Mouse (Mus musculus) Muller cell, postnatal 12 days (primary cell): Measurements from ENCODE around the gene Cryba2.

Experiments
- DNase-seq: peaks from one replicate; pipeline ENCODE4 v3.0.0-alpha.2; 2015; ENCODE audit errors: inconsistent ontology term

Cryba2 gene

GRCm38 (mm10) chr1:74893134-74893855 lies at the start of gene Cryba2:
Gene Cryba2 (minus strand): TSS chr1:74893143.
- DNase-seq = peak; percentile 68

GRCm38 (mm10) chr1:74941651-74942360 lies 48.9 kb upstream of the Cryba2 start:
- no peak for DNase-seq

DNA sequence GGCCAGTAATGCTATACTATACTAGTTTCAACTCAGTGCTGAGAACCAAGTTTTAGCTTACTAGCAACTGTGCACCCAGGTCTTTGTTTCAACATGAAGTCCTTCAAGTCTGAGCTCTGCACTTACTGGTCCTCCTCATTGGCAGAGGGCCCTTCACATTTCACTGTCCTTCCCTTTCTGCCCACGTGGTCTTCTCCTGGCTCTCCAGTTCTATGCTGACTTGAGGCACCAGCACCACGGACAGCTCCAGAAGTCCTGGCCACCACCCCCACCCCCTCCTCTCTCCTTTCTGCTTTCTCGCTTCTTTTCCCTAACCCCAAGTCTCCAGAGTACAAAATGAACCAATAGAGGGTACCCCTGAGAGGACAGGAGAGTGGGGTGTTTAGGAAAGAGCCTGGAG lies 46.8 kb upstream of the Cryba2 start:
- no peak for DNase-seq

DNA sequence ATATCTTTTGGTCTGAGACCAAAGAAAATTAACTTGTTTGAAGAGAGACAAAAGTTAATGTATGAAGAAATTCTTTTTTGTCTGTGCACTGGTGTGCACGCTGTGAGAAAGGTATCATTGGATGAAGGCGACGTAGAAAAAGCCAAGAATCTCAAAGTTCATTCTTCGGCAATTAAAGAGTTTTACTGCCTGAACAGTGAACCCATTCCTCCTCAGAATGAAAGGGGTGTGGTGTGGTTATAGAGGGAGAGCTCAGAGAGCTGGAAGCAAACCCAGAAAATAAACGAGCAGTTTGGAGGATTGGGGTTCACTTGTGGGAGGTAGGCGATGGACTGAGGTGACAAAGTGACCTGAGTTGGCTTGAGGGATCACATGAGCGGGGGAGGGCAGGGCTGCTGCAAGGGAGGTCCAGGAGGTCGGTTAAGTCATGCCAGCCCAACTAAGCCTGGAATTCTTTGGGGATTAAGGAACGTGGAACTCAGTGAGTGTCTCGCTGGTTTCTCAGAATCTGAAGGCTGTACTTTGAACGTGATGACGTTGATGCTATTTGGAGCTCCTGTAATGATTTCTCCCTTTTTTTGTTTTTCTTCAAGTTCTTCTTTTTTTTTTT lies 43.4 kb upstream of the Cryba2 start:
- no peak for DNase-seq

- DNase-seq = peak; percentile 18
Observed at GRCm38 (mm10) chr1:74935402-74935801, 42.5 kb upstream of the Cryba2 start, which contains the start of gene Cfap65. Gene Cfap65 (minus strand): TSS chr1:74935599.

GRCm38 (mm10) chr1:74927621-74928296 lies 34.8 kb upstream of the Cryba2 start:
- DNase-seq = no peak

GRCm38 (mm10) chr1:74926721-74927120 lies 33.8 kb upstream of the Cryba2 start:
- DNase-seq = peak; percentile 45

GRCm38 (mm10) chr1:74924464-74924863 lies 31.5 kb upstream of the Cryba2 start:
- DNase-seq = no peak

DNA sequence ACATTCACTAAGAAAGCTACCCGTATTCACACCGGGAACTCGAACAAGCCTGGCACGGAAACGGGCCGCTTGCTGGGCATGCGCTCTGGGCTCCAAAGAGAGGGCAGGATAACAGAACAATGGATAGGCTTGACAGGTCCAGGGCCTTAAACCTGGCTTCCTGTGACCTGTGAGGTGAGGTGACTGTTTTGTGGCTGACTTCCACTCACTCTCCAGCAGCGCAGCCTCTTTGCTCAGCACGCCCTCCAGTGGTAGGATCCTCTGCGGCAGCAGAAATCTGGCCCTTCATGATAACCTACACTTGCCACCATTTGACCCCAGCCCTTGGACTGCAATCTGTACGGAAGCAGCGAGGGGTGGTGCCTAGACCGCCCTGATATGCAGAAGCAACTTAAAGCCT lies 22.8 kb upstream of the Cryba2 start:
- DNase-seq = no peak

GRCm38 (mm10) chr1:74902191-74902590 lies 9.2 kb upstream of the Cryba2 start:
- no peak for DNase-seq

DNA sequence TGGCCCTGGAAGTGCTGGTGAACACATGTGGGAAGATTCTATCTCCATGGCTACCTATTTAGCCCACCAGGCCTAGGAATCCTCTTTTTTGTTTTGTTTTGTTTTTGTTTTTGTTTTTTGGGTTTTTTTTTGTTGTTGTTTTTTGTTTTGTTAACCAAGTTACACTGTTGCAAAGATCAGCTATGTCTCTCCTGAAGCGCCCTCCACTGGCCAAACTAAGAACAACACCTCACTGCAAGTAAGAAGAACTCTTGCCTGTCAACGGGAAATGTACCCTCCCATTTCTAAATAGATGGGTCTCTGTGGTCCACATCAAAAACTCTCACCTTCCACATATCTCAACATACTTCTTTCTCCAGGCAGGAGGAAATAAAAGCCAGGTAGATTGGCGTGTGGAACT lies 8.7 kb upstream of the Cryba2 start:
- DNase-seq = no peak

DNA sequence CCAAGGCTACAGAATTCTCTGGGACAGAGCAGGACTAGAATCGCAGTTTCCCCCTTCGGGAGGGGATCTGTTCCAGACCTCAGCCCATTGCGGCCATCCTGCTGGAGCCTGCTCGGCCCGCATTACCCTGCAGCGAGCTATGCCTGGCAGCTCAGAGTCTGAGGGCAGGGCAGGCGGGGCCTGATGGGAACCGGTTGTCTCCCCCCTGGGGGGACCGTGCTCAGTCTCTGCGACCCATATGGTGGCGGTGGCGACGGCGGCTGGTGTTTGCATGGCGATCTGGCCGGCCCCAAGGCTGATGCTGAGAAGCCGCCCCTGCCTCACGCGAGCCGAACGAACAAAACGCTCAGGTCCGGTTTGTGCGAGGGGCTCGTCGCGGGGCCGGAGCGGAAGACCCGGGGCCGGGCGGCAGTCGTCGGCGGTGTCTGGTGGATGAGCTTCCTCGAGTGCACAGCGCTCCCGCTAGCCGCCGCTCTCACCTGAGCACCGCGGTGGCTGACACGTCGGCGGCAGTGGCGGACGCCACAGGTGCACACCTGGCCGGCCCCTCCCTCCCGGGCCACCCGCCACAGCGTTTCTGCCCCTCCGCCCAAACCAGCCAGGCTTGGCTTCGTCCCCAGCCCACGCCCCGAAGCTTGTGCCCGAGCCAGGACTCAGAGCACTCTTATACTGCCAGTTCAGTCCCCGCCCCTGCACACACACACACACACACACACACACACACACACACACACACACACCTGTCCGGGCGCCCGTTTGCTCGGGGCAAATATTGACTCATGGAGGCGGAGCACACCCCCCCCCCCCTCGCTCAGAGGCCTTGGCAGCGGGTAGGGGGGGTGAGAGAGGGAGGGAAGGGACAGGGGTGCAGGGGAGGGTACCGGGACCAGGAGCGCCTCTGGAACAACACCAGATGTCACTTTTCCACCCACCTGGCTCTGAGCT lies 7.7 kb upstream of the Cryba2 start:
- no peak for DNase-seq

- DNase-seq = no peak
Observed at GRCm38 (mm10) chr1:74898656-74899431, 5.9 kb upstream of the Cryba2 start.

DNA sequence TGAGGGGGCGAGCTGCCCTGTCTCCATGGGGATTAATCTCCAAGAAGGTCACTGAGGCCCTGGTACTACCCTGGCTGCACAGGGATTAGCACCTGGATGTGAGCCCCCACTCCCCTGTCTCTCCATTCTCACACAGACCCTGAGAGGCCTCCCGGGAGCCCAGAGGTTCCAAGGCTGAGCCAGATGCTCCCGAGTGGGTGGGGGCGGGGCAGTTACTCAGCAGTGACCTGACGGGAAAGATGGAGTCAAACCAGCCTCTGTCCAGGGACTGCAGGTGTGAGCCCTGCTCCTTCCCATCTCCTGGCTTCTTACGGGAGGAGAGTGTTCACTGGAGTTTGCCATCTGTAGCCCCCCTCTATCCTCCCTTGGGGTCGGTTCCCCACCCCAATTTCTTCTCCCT lies 5.0 kb upstream of the Cryba2 start:
- DNase-seq = no peak

DNA sequence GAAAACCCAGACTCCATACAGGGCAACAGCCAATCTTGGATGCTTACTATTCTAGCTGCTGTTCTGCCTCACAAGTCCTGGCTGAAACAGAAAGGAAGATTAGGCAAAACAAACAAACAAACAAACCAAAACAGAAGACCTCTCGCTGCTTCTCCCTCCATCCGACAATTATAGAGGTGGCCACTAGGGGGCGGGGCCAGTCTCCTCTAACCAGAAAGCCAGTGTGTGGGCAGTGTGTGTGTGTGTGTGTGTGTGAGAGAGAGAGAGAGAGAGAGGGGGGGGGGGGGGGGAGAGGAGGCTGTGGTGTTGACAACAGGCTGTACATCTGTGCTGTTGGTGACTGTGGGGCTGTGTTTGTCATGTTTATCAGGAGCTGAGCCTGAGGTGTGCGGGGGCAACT lies 2.0 kb upstream of the Cryba2 start:
- peak; percentile 66 for DNase-seq

- no peak for DNase-seq
Observed at GRCm38 (mm10) chr1:74892351-74893133, 401 bp downstream of the Cryba2 start.

GRCm38 (mm10) chr1:74891513-74891912 lies 1.4 kb downstream of the Cryba2 start:
- no peak for DNase-seq

DNA sequence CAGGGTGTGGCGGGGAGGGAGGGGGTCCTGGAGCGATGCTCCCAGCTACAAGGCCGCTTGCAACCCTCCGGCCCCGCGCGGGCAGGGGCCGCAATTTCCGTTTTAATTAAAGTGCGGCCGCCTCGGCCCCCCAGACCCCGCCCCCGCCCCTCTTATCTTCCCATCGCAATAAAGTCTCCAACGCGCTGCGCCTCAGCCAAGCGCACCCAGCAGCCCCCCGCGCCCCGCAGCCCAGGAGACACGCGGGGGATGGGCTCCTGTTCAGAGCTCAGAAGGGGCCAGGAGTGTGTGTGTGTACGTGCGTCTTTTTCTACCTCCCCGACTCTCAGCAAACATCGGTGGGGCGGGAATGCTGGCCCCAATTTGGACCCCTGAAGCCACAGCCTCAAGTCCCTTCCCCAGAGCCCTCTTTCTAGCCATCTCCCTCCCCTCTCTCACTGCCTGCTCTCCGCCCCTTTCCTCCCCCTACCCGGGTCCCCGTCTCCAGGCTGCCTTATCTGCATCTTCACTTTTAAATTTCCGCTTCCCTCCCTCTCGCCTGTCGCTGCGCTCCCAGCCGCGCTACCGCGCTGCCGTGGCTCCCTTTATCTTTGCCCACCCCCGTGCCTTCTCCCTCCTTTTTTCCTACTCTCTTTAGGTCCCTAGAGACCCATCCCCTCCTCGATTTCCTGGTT lies 7.4 kb downstream of the Cryba2 start, which contains the start of gene Fev:
Gene Fev (minus strand): TSS at position 51 of the 674 bp plus-strand sequence.
- DNase-seq = no peak
